Mouse (Mus musculus) forelimb bud, embryonic 11.5 days (tissue): ENCODE data around the gene Slc4a10.
A peak's percentile ranks its signal among the peaks of the same experiment; 100 is the strongest.
"Not testable (repeated sequence)": the region's sequence is repeated elsewhere in the genome, so short reads cannot be mapped to it uniquely, and the experiment has no call there.

Experiments used
- DNase-seq: peaks from one replicate; pipeline ENCODE4 v3.0.0-alpha.2; 2012; ENCODE audit warnings: low read depth, low spot score

The Slc4a10 gene

GRCm38 (mm10) chr2:62046421-62046845 lies at the start of gene Slc4a10:
Gene Slc4a10 (plus strand): TSS chr2:62046462.
- no peak for DNase-seq

- DNase-seq: not testable (repeated sequence)
Measured at GRCm38 (mm10) chr2:62001251-62001650, 45.0 kb upstream of the Slc4a10 start.

- no peak for DNase-seq
Measured at GRCm38 (mm10) chr2:62018209-62018608, 28.1 kb upstream of the Slc4a10 start.

- peak; percentile 11 for DNase-seq
Measured at GRCm38 (mm10) chr2:62046861-62047503, 720 bp downstream of the Slc4a10 start.

- peak; percentile 37 for DNase-seq
Measured at GRCm38 (mm10) chr2:62047504-62048005, 1.3 kb downstream of the Slc4a10 start.

- DNase-seq: no peak
Measured at GRCm38 (mm10) chr2:62048116-62048515, 1.9 kb downstream of the Slc4a10 start.

- no peak for DNase-seq
Measured at GRCm38 (mm10) chr2:62076512-62076911, 30.2 kb downstream of the Slc4a10 start.

GRCm38 (mm10) chr2:62087566-62087965 lies 41.3 kb downstream of the Slc4a10 start:
- no peak for DNase-seq

GRCm38 (mm10) chr2:62088715-62089114 lies 42.5 kb downstream of the Slc4a10 start:
- no peak for DNase-seq

- no peak for DNase-seq
Measured at GRCm38 (mm10) chr2:62089208-62089607, 42.9 kb downstream of the Slc4a10 start.

- no peak for DNase-seq
Measured at GRCm38 (mm10) chr2:62100526-62100925, 54.3 kb downstream of the Slc4a10 start.

GRCm38 (mm10) chr2:62115346-62115745 lies 69.1 kb downstream of the Slc4a10 start:
- no peak for DNase-seq

- no peak for DNase-seq
Measured at GRCm38 (mm10) chr2:62129975-62130374, 83.7 kb downstream of the Slc4a10 start.

GRCm38 (mm10) chr2:62134911-62135310 lies 88.6 kb downstream of the Slc4a10 start:
- no peak for DNase-seq

- DNase-seq: no peak
Measured at GRCm38 (mm10) chr2:62147636-62148035, 101.4 kb downstream of the Slc4a10 start.

- no peak for DNase-seq
Measured at GRCm38 (mm10) chr2:62149421-62149820, 103.2 kb downstream of the Slc4a10 start.

GRCm38 (mm10) chr2:62150830-62151229 lies 104.6 kb downstream of the Slc4a10 start:
- peak; percentile 1 for DNase-seq

- no peak for DNase-seq
Measured at GRCm38 (mm10) chr2:62210109-62210508, 163.8 kb downstream of the Slc4a10 start.

GRCm38 (mm10) chr2:62211106-62211505 lies 164.8 kb downstream of the Slc4a10 start:
- no peak for DNase-seq

GRCm38 (mm10) chr2:62227563-62227962 lies 181.3 kb downstream of the Slc4a10 start:
- no peak for DNase-seq

GRCm38 (mm10) chr2:62231271-62231670 lies 185.0 kb downstream of the Slc4a10 start:
- DNase-seq: no peak

- no peak for DNase-seq
Measured at GRCm38 (mm10) chr2:62244167-62244566, 197.9 kb downstream of the Slc4a10 start.

- no peak for DNase-seq
Measured at GRCm38 (mm10) chr2:62268467-62268866, 222.2 kb downstream of the Slc4a10 start.

- no peak for DNase-seq
Measured at GRCm38 (mm10) chr2:62271840-62272239, 225.6 kb downstream of the Slc4a10 start.
